Mouse (Mus musculus): Measurements from ENCODE around the gene Rad51d. TPM values are rescaled to one million over a fixed set of nuclear protein-coding genes. Genes with fewer than 3 reads are reported as not detected.
A peak's percentile ranks its signal among the peaks of the same experiment; 100 is the strongest.

The Rad51d gene
- polyA plus RNA-seq, 1 experiment from 2014 or later, result 14.2 TPM

DNA sequence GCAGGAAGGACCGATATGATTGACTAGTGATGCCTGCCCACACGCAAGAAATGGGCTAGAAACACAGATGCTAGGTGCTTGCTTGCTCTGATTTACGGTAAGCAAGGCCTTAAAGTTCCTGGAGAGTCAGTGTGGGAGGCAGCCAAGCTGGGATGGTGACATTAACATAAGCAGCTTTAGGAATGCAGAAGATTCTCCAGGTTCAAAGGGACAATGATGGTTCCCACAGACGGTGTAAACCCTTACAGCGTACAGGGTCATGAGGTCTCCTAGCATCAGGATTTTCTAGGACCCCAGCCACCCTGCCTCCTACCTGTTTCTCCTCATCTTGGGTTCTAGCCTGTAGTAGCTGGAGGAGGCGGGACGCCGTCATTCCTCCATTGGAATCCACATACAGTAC is 7.2 kb downstream of the Rad51d start:
- 0 out of 2 replicates have a peak, but pooled peaks cover under 1% of the 10 kb centered on the region for H3K4me1 ChIP-seq
- H3K9me3 ChIP-seq, result no peaks in the 10 kb centered on the region
- no peak for DNase-seq (ENCODE audit: low spot score)
- no peaks in the 10 kb centered on the region for H3K27me3 ChIP-seq (ENCODE audit: insufficient read depth, poor library complexity, severe bottlenecking)
- 61% methylated on average over 8 of the region's 8 CpGs for WGBS
- no peak overlapping the region for H3K4me3 ChIP-seq
- peaks cover 24% of the 10 kb centered on the region for H3K36me3 ChIP-seq
- H3K27ac ChIP-seq, result no peak overlapping the region

GRCm38 (mm10) chr11:82877726-82878344 is 12.6 kb downstream of the Rad51d start:
- Histone ChIP-seq H3K27ac (no peak overlapping the region), H3K4me1 (peaks cover 5% of the 10 kb centered on the region; the same call in 1 of the 2 replicates), H3K9me3 (no peaks in the 10 kb centered on the region), H3K27me3 (ENCODE audit: insufficient read depth, poor library complexity, severe bottlenecking) (no peaks in the 10 kb centered on the region), H3K4me3 (no peak overlapping the region), H3K36me3 (peaks cover 24% of the 10 kb centered on the region)
- 85% methylated on average over 7 of the region's 7 CpGs for WGBS
- no peak for DNase-seq (ENCODE audit: low spot score)

- H3K36me3 ChIP-seq, result peaks cover 14% of the 10 kb centered on the region; the same call in 1 of the 2 replicates
- no peak overlapping the region for H3K27ac ChIP-seq
- no peaks in the 10 kb centered on the region for H3K27me3 ChIP-seq (ENCODE audit: insufficient read depth, poor library complexity, severe bottlenecking)
- no peak for DNase-seq (ENCODE audit: low spot score)
- no peak overlapping the region for H3K4me3 ChIP-seq
- WGBS, result 87% methylated on average over 5 of the region's 5 CpGs
- no peaks in the 10 kb centered on the region for H3K9me3 ChIP-seq
- peaks cover 8% of the 10 kb centered on the region; the same call in 1 of the 2 replicates for H3K4me1 ChIP-seq
Observed at GRCm38 (mm10) chr11:82875631-82876030, 14.8 kb downstream of the Rad51d start.

GRCm38 (mm10) chr11:82874924-82875323 is 15.5 kb downstream of the Rad51d start:
- WGBS, result 22% methylated on average over 5 of the region's 5 CpGs
- H3K27ac ChIP-seq, result no peak overlapping the region
- H3K4me1 ChIP-seq, result peaks cover 15% of the 10 kb centered on the region; the same call in 1 of the 2 replicates
- H3K36me3 ChIP-seq, result peaks cover 11% of the 10 kb centered on the region; the same call in 1 of the 2 replicates
- no peaks in the 10 kb centered on the region for H3K9me3 ChIP-seq
- DNase-seq (ENCODE audit: low spot score), result peak; percentile 89
- no peaks in the 10 kb centered on the region for H3K27me3 ChIP-seq (ENCODE audit: insufficient read depth, poor library complexity, severe bottlenecking)
- H3K4me3 ChIP-seq, result no peak overlapping the region

DNA sequence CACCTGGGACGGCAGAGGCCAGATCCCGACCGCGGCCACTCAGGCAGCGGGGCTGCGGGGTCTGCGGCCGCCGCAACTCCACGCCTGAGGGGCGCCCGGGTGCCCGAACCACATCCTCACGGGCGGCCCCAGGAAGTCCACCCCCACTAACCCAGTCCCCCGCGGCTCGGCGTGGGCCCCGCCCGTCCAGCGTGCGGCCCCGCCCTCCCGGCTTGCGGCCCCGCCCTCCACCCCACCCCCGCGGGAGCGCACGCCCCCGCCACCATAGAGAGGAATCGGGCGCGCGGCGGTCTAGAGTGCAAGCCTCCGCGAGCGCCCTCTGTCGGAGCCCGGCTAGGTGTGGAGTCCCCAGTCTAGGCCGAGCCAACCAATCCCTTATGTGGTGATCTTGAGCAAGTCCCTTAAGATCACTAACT is 19.4 kb downstream of the Rad51d start, which contains the start of gene Rffl:
Rffl (minus strand) TSS at position 180 of the 416 bp plus-strand sequence.
- DNase-seq (ENCODE audit: low spot score), result peak; percentile 94
- no peaks in the 10 kb centered on the region for H3K27me3 ChIP-seq (ENCODE audit: insufficient read depth, poor library complexity, severe bottlenecking)
- H3K4me3 ChIP-seq, result peak within 1 kb of the TSS; percentile 88
- H3K4me1 ChIP-seq, result peaks cover 17% of the 10 kb centered on the region; the same call in 1 of the 2 replicates
- H3K9me3 ChIP-seq, result no peaks in the 10 kb centered on the region
- under 1% methylated on average over 43 of the region's 43 CpGs for WGBS
- no peaks in the 10 kb centered on the region for H3K36me3 ChIP-seq
- peak within 1 kb of the TSS; percentile 89 for H3K27ac ChIP-seq

DNA sequence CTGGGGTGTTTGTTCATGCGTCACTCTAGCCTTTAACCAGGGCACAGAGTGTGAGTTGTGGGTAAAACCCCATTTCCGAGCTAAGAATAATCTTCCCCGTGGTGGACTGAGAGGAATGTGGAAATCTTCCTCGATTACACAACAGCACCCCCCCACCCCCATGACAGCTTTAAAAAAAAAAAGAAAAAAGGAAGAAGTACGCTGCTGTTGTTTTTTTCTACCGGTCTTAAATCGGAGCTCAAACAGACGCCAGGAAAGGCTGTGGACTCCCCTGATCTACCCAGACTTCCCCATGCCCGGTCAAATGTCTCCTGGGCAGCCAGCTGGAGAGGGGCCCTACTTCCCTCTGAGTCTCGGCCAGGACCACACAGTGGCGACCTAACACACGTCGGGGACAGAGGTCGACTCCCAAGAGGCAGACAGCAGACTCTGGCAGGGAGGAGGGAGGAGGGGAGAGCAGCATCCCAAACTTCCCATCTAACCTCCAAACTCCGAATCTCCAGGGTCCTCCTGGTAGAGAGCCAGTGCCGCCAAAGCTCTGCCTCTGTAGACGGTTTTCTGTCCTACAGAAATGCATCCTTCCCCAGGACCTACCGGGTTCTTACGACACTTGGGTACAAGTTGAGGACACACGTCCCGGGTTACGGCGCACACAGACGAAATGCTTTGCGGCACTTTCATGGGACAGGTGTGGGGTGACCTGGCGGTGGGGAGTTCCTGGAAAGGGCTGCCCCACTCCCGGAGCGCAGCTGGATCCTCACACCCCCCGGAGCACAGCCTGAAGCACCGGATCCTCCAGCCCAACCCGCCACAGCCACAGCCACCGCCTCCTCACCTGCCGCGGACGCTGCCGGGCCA is 20.0 kb downstream of the Rad51d start:
- peak overlapping the region; percentile 88 for H3K4me3 ChIP-seq
- no peaks in the 10 kb centered on the region for H3K9me3 ChIP-seq
- H3K27me3 ChIP-seq (ENCODE audit: insufficient read depth, poor library complexity, severe bottlenecking), result no peaks in the 10 kb centered on the region
- 3% methylated on average over 36 of the region's 36 CpGs for WGBS
- H3K27ac ChIP-seq, result peak overlapping the region; percentile 89
- H3K4me1 ChIP-seq, result peaks cover 17% of the 10 kb centered on the region; the same call in 1 of the 2 replicates
- H3K36me3 ChIP-seq, result no peaks in the 10 kb centered on the region
- DNase-seq (ENCODE audit: low spot score), result no peak

- H3K27ac ChIP-seq, result peak overlapping the region; percentile 89; the same call in 1 of the 2 replicates
- H3K4me3 ChIP-seq, result peak overlapping the region; percentile 88
- no peaks in the 10 kb centered on the region for H3K36me3 ChIP-seq
Observed at GRCm38 (mm10) chr11:82869506-82870172, 20.8 kb downstream of the Rad51d start.

GRCm38 (mm10) chr11:82867956-82868355 is 22.5 kb downstream of the Rad51d start:
- DNase-seq (ENCODE audit: low spot score), result no peak
- Histone ChIP-seq H3K27me3 (ENCODE audit: insufficient read depth, poor library complexity, severe bottlenecking) (no peaks in the 10 kb centered on the region), H3K36me3 (no peaks in the 10 kb centered on the region), H3K4me1 (peaks cover 12% of the 10 kb centered on the region; the same call in 1 of the 2 replicates), H3K27ac (no peak overlapping the region), H3K4me3 (no peak overlapping the region), H3K9me3 (no peaks in the 10 kb centered on the region)
- whole genome bisulfite sequencing, result 66% methylated on average over 5 of the region's 5 CpGs

More at GRCm38 (mm10) chr11:82869506-82870172, 20.8 kb downstream of the Rad51d start:
- no peak for DNase-seq (ENCODE audit: low spot score)
- H3K27me3 ChIP-seq (ENCODE audit: insufficient read depth, poor library complexity, severe bottlenecking), result no peaks in the 10 kb centered on the region
- 64% methylated on average over 9 of the region's 9 CpGs for WGBS
- H3K9me3 ChIP-seq, result no peaks in the 10 kb centered on the region
- peaks cover 12% of the 10 kb centered on the region; the same call in 1 of the 2 replicates for H3K4me1 ChIP-seq

- no peak for DNase-seq (ENCODE audit: low spot score)
- Histone ChIP-seq H3K9me3 (no peaks in the 10 kb centered on the region), H3K27me3 (ENCODE audit: insufficient read depth, poor library complexity, severe bottlenecking) (no peaks in the 10 kb centered on the region), H3K27ac (no peak overlapping the region), H3K4me1 (peaks cover 14% of the 10 kb centered on the region; the same call in 1 of the 2 replicates), H3K36me3 (no peaks in the 10 kb centered on the region), H3K4me3 (no peak overlapping the region)
- 27% methylated on average over 7 of the region's 7 CpGs for WGBS
Observed at GRCm38 (mm10) chr11:82866850-82867564, 23.4 kb downstream of the Rad51d start.

- DNase-seq (ENCODE audit: low spot score), result no peak
- WGBS, result 78% methylated on average over 10 of the region's 10 CpGs
- Histone ChIP-seq H3K36me3 (no peaks in the 10 kb centered on the region), H3K27me3 (ENCODE audit: insufficient read depth, poor library complexity, severe bottlenecking) (no peaks in the 10 kb centered on the region), H3K4me3 (no peak overlapping the region), H3K4me1 (peaks cover 19% of the 10 kb centered on the region; the same call in 1 of the 2 replicates), H3K27ac (no peak overlapping the region), H3K9me3 (no peaks in the 10 kb centered on the region)
Observed at GRCm38 (mm10) chr11:82865957-82866356, 24.5 kb downstream of the Rad51d start.

GRCm38 (mm10) chr11:82863488-82863931 is 26.9 kb downstream of the Rad51d start:
- no peaks in the 10 kb centered on the region for H3K9me3 ChIP-seq
- WGBS, result 70% methylated on average over 4 of the region's 4 CpGs
- H3K4me3 ChIP-seq, result no peak overlapping the region
- H3K27me3 ChIP-seq (ENCODE audit: insufficient read depth, poor library complexity, severe bottlenecking), result no peaks in the 10 kb centered on the region
- DNase-seq (ENCODE audit: low spot score), result peak; percentile 85
- H3K36me3 ChIP-seq, result no peaks in the 10 kb centered on the region
- peaks cover 9% of the 10 kb centered on the region; the same call in 1 of the 2 replicates for H3K4me1 ChIP-seq
- no peak overlapping the region for H3K27ac ChIP-seq

DNA sequence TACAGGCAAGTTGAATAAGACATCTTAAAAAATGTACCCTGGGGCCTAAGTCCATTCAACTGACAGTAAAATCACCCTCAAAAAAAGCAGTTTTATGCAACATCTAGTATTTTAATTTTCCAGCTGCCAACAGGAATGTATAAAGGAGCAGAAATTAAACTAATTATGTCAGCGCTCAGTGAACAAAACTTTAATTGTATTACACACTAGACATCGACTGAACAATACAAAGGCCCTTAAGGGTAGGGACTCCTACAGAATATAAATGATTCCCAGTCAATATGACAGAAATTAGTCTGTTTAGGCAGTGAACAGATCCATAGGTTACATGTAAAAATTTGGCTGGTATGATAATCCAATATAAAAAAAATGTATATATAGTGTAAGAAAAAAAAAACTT is 27.4 kb downstream of the Rad51d start:
- DNase-seq (ENCODE audit: low spot score), result no peak
- Histone ChIP-seq H3K4me1 (peaks cover 9% of the 10 kb centered on the region; the same call in 1 of the 2 replicates), H3K4me3 (no peak overlapping the region), H3K36me3 (no peaks in the 10 kb centered on the region), H3K27me3 (ENCODE audit: insufficient read depth, poor library complexity, severe bottlenecking) (no peaks in the 10 kb centered on the region), H3K9me3 (no peaks in the 10 kb centered on the region), H3K27ac (no peak overlapping the region)
- 80% methylated on average over 2 of the region's 2 CpGs for WGBS
